Mouse (Mus musculus) testis, adult 2 months (tissue): ENCODE measurements around the gene Ascl2.

Experiments
- CTCF ChIP-seq: fragments of 200-500 bp; IDR thresholded peaks from 2 replicates; pipeline ENCODE4 v1.5.1; 2012; ENCODE audit warnings: low read depth, mild to moderate bottlenecking, inconsistent platforms, low read length, moderate library complexity; ENCODE audit not compliant: control insufficient read depth, insufficient read depth, insufficient replicate concordance
- POLR2A ChIP-seq: fragments of 200-500 bp; IDR thresholded peaks from 2 replicates; pipeline ENCODE4 v1.6.1; 2012; ENCODE audit warnings: low read depth, mild to moderate bottlenecking, inconsistent platforms, low read length, moderate library complexity; ENCODE audit not compliant: control insufficient read depth

DNA sequence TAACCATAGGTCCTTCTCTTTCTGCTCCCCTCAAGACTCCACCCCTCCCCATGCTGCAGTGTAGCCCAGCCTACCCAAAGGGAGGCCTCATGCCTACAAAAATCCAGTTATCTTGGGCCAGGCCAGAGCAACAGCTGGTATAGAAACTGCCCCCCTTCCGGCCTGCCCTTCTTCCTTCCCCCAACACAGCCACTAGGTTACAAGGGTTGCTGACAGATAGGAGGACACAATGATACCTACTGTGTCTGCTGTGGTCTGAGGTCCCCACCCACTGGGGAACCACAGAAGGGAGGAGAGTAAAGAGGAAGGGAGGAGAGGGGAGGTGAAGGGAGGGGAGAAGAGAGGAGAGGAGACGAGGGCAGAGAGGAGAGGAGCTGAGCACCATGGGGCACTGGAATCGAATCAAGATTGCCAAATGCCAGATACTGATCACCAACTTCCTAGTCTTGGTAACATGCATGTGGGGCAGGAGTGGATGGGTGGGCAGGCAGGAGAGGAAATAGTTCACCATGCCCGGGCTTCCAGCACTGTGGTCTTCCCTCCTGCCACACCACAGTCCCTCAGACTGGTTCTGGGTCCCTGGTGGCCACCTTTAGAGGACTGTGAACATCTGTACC lies 35.8 kb upstream of the Ascl2 start, which contains the start of gene Tspan32:
- no peak for TF ChIP-seq CTCF
- TF ChIP-seq POLR2A: no peak
